Mouse (Mus musculus) cerebellum, adult 11 months (tissue): ENCODE results near the gene 2810408A11Rik.

Source experiments
- DNase-seq: peaks from one replicate; pipeline ENCODE4 v3.0.0; 2022

The 2810408A11Rik gene

GRCm38 (mm10) chr11:69911701-69912100 lies 10.9 kb upstream of the 2810408A11Rik start:
- no peak for DNase-seq

GRCm38 (mm10) chr11:69910781-69911560 lies 10.2 kb upstream of the 2810408A11Rik start:
- DNase-seq = no peak

- DNase-seq = no peak
Measured at GRCm38 (mm10) chr11:69910177-69910576, 9.4 kb upstream of the 2810408A11Rik start.

- no peak for DNase-seq
Measured at GRCm38 (mm10) chr11:69909174-69909573, 8.4 kb upstream of the 2810408A11Rik start.

- DNase-seq = no peak
Measured at GRCm38 (mm10) chr11:69908645-69909044, 7.9 kb upstream of the 2810408A11Rik start.

- DNase-seq = no peak
Measured at GRCm38 (mm10) chr11:69904311-69904710, 3.5 kb upstream of the 2810408A11Rik start.

- DNase-seq = peak; percentile 30
Measured at GRCm38 (mm10) chr11:69902972-69903371, 2.2 kb upstream of the 2810408A11Rik start.

- no peak for DNase-seq
Measured at GRCm38 (mm10) chr11:69901993-69902392, 1.2 kb upstream of the 2810408A11Rik start.

GRCm38 (mm10) chr11:69901406-69901846 lies 639 bp upstream of the 2810408A11Rik start:
- DNase-seq = peak; percentile 95

GRCm38 (mm10) chr11:69899870-69900269 lies 917 bp downstream of the 2810408A11Rik start:
- no peak for DNase-seq

GRCm38 (mm10) chr11:69895291-69895690 lies 5.5 kb downstream of the 2810408A11Rik start, which contains the start of gene Acap1:
Acap1 (minus strand) TSS chr11:69895539.
- DNase-seq = no peak

- no peak for DNase-seq
Measured at GRCm38 (mm10) chr11:69894671-69895070, 6.1 kb downstream of the 2810408A11Rik start.

- no peak for DNase-seq
Measured at GRCm38 (mm10) chr11:69891482-69891881, 9.3 kb downstream of the 2810408A11Rik start.

GRCm38 (mm10) chr11:69886907-69887635 lies 13.7 kb downstream of the 2810408A11Rik start:
- no peak for DNase-seq

GRCm38 (mm10) chr11:69884663-69885062 lies 16.1 kb downstream of the 2810408A11Rik start:
- no peak for DNase-seq

GRCm38 (mm10) chr11:69884240-69884639 lies 16.5 kb downstream of the 2810408A11Rik start:
- DNase-seq = no peak

GRCm38 (mm10) chr11:69883527-69884151 lies 17.1 kb downstream of the 2810408A11Rik start:
- DNase-seq = no peak

GRCm38 (mm10) chr11:69883066-69883465 lies 17.7 kb downstream of the 2810408A11Rik start:
- DNase-seq = no peak

GRCm38 (mm10) chr11:69881787-69882670 lies 18.8 kb downstream of the 2810408A11Rik start:
- DNase-seq = no peak

GRCm38 (mm10) chr11:69880853-69881603 lies 19.8 kb downstream of the 2810408A11Rik start, which contains the start of gene Kctd11:
Kctd11 (minus strand) TSS chr11:69881406.
- DNase-seq = peak; percentile 66

GRCm38 (mm10) chr11:69880506-69880852 lies 20.3 kb downstream of the 2810408A11Rik start:
- peak; percentile 36 for DNase-seq

- no peak for DNase-seq
Measured at GRCm38 (mm10) chr11:69879711-69880110, 21.1 kb downstream of the 2810408A11Rik start.
